ENCODE assay signal across 9 mouse cellular contexts in genomic region chr7:116444326-116444809, GRCm38 (mm10). TPM values are rescaled to one million over a fixed set of nuclear protein-coding genes. Genes with fewer than 3 reads are reported as not detected.
DNase-seq lines count a peak whose midpoint lies in the region; ATAC-seq lines count a peak whose summit lies in the region.
"Had no signal": no experiment of that assay in that cellular context is flagged by ENCODE, and none has a peak within 500 bp of the region (broad histone marks: within the 10 kb centered on the region; RNA-seq: fewer than 3 reads in every experiment).

No protein-coding gene starts in this region.

- peaks cover 19% of the 10 kb centered on the region for H3K4me1 ChIP-seq in kidney, embryonic 14.5 days (ENCODE audit: control insufficient read depth, insufficient read depth, low read length)

- H3K4me3 ChIP-seq in kidney, embryonic 14.5 days (ENCODE audit: low read length): peak overlapping the region; percentile 81

- no peaks in the 10 kb centered on the region for H3K9me3 ChIP-seq in kidney, embryonic 14.5 days (ENCODE audit: control insufficient read depth, low read length)
- H3K9me3 ChIP-seq: G1E had no signal

- H3K27ac ChIP-seq in kidney, embryonic 14.5 days (ENCODE audit: low read depth, low read length): peak overlapping the region; percentile 83

- H3K4me2 ChIP-seq in kidney, embryonic 14.5 days (replicated peaks; ENCODE audit: low read depth, low read length): peak overlapping the region; percentile 88

- peak overlapping the region; percentile 81; the same call in 1 of the 2 replicates for H3K9ac ChIP-seq in kidney, embryonic 14.5 days (ENCODE audit: low read depth, low read length)

- H3K36me3 ChIP-seq in kidney, embryonic 14.5 days (ENCODE audit: control insufficient read depth, insufficient read depth, low read length): no peaks in the 10 kb centered on the region

- ATAC-seq in kidney, embryonic 14.5 days (ENCODE audit: low FRiP score, low TSS enrichment): peak; percentile 45; the same call in 1 of the 2 replicates

- DNase-seq in cerebellum, adult 11-12 months: peak; percentile 15
- DNase-seq in cerebellum, adult 8-10 months: no peak
- DNase-seq in brain, adult 2 months (ENCODE audit: low read depth, low spot score): peak; percentile 37
- peak; percentile 61 to 83 for DNase-seq in heart, adult 9 months (ENCODE audit: low spot score in 2 of 2)
- DNase-seq in lung, postnatal 14 days: peak; percentile 44
- peak; percentile 48 for DNase-seq in testis, postnatal 14 days (ENCODE audit: low spot score)
- DNase-seq in right cerebral cortex, adult 2 months (ENCODE audit: low spot score in 2 of 2): no peak

- H3K27me3 ChIP-seq in kidney, embryonic 14.5 days (ENCODE audit: control insufficient read depth, insufficient read depth, low read length): no peaks in the 10 kb centered on the region

- 0% methylated on average over 2 of the region's 2 CpGs for WGBS in kidney, embryonic 14.5 days

RNA-seq across cellular contexts. Expression of gene Pik3c2a, which starts 1.1 kb away (rescaled TPM):
- polyA plus RNA-seq in kidney, embryonic 14.5 days (2014; fragmentation: Nextera tagmentation; extraction: Ambion mirVana): 31.6 and 39.7 TPM in 2 replicates

RNA-seq across cellular contexts. Expression of gene Nucb2, which starts 59.8 kb away (rescaled TPM):
- polyA plus RNA-seq in kidney, embryonic 14.5 days (2014; fragmentation: Nextera tagmentation; extraction: Ambion mirVana): 17.5 and 19.2 TPM in 2 replicates

Comparison
In these comparisons a context has a peak if more than half of its experiments do, and no peak if none do; other contexts are left out.
1. DNase-seq: peak in cerebellum, adult 11-12 months (single experiment), brain, adult 2 months (single experiment), heart, adult 9 months (2 of 2), lung, postnatal 14 days (single experiment) and testis, postnatal 14 days (single experiment); none in cerebellum, adult 8-10 months (single experiment) and right cerebral cortex, adult 2 months (0 of 2).